Mouse (Mus musculus) MEL (cell line): ENCODE data around the gene Runx1. TPM values are rescaled to one million over a fixed set of nuclear protein-coding genes. Genes with fewer than 3 reads are reported as not detected.

ENCODE experiments used
- DNase-seq: peaks from one replicate; pipeline ENCODE4 v3.0.0; 2011; ENCODE audit warnings: low read depth, low spot score
- H3K27ac ChIP-seq: 2 replicates; pipeline ENCODE4 v1.5.1; 2012; ENCODE audit warnings: low read depth, mild to moderate bottlenecking, control low read depth, low read length, moderate library complexity; ENCODE audit not compliant: control insufficient read depth
- H3K27me3 ChIP-seq, 2 experiments: fragments of 150-350 bp in 1 of 2; sonication (generic) in 1 of 2; 2 replicates each; pipeline ENCODE4 v1.6.1; 2012; ENCODE audit warnings: low read length in 2 of 2, mild to moderate bottlenecking in 2 of 2, improper control_type of control experiment in 1 of 2, moderate library complexity in 1 of 2; ENCODE audit not compliant: insufficient read depth in 2 of 2, control insufficient read depth in 1 of 2
- H3K36me3 ChIP-seq, 2 experiments: 2 replicates each; pipeline ENCODE4 v1.6.1; 2012 to 2014; ENCODE audit warnings: low read length in 2 of 2, improper control_type of control experiment in 1 of 2, inconsistent platforms in 1 of 2, mild to moderate bottlenecking in 1 of 2; ENCODE audit not compliant: insufficient read depth in 2 of 2, control insufficient read depth in 1 of 2
- H3K4me1 ChIP-seq, 2 experiments: fragments of 150-350 bp in 1 of 2; sonication (generic) in 1 of 2; 2 replicates each; pipeline ENCODE4 v1.6.1; 2012; ENCODE audit warnings: low read length in 2 of 2, improper control_type of control experiment in 1 of 2, mild to moderate bottlenecking in 1 of 2; ENCODE audit not compliant: insufficient read depth in 2 of 2, control insufficient read depth in 1 of 2
- H3K4me3 ChIP-seq, 2 experiments: fragments of 150-350 bp in 1 of 2; sonication (generic) in 1 of 2; 2 replicates each; pipeline ENCODE4 v1.5.1; 2012; ENCODE audit warnings: low read depth in 2 of 2, low read length in 2 of 2, mild to moderate bottlenecking in 2 of 2, moderate library complexity in 2 of 2, control low read depth in 1 of 2, improper control_type of control experiment in 1 of 2; ENCODE audit not compliant: control insufficient read depth in 1 of 2, insufficient read depth in 1 of 2
- H3K79me2 ChIP-seq: 2 replicates; pipeline ENCODE4 v1.6.1; 2012; ENCODE audit warnings: mild to moderate bottlenecking, low read length, moderate library complexity; ENCODE audit not compliant: control insufficient read depth, poor library complexity, insufficient read depth
- H3K9ac ChIP-seq: 2 replicates; pipeline ENCODE4 v1.6.1; 2012; ENCODE audit warnings: low read depth, mild to moderate bottlenecking, control low read depth, low read length, moderate library complexity; ENCODE audit not compliant: control insufficient read depth, poor library complexity, severe bottlenecking
- H3K9me3 ChIP-seq: fragments of 150-350 bp; sonication (generic); replicated peaks from 2 replicates; pipeline ENCODE4 v1.6.1; 2012; ENCODE audit warnings: mild to moderate bottlenecking, low read length, improper control_type of control experiment, moderate library complexity; ENCODE audit not compliant: insufficient read depth
- CHD1 ChIP-seq: IDR thresholded peaks from 2 replicates; pipeline ENCODE4 v1.6.1; 2012; ENCODE audit warnings: low read depth, mild to moderate bottlenecking, inconsistent platforms, low read length, improper control_type of control experiment
- CTCF ChIP-seq, 3 experiments: IDR thresholded peaks in 2 of 3; conservative IDR thresholded peaks in 1 of 3; 2 replicates each; pipeline ENCODE4 v1.5.1; 2011 to 2012; ENCODE audit warnings: low read length in 3 of 3, low read depth in 2 of 3, mild to moderate bottlenecking in 2 of 3, improper control_type of control experiment in 1 of 3, inconsistent platforms in 1 of 3, mixed read lengths in 1 of 3, moderate library complexity in 1 of 3; ENCODE audit not compliant: control insufficient read depth in 1 of 3, insufficient read depth in 1 of 3, poor library complexity in 1 of 3, severe bottlenecking in 1 of 3
- ETS1 ChIP-seq: IDR thresholded peaks from 2 replicates; pipeline ENCODE4 v1.6.1; 2012; ENCODE audit warnings: low read depth, mild to moderate bottlenecking, inconsistent platforms, low read length, improper control_type of control experiment, moderate library complexity
- HCFC1 ChIP-seq: IDR thresholded peaks from 2 replicates; pipeline ENCODE4 v1.6.1; 2012; ENCODE audit warnings: low read depth, mild to moderate bottlenecking, inconsistent platforms, low read length, improper control_type of control experiment, moderate library complexity
- MAFK ChIP-seq: IDR thresholded peaks from 2 replicates; pipeline ENCODE4 v1.6.1; 2011; ENCODE audit warnings: low read depth, mild to moderate bottlenecking, low read length, improper control_type of control experiment, borderline replicate concordance
- MAX ChIP-seq: IDR thresholded peaks from 2 replicates; pipeline ENCODE4 v1.6.1; 2011; ENCODE audit warnings: low read length, improper control_type of control experiment
- MYB ChIP-seq: IDR thresholded peaks from 2 replicates; pipeline ENCODE4 v1.6.1; 2011; ENCODE audit warnings: mild to moderate bottlenecking, low read depth, low read length, improper control_type of control experiment
- MYC ChIP-seq: IDR thresholded peaks from 2 replicates; pipeline ENCODE4 v1.6.1; 2011; ENCODE audit warnings: low read depth, mild to moderate bottlenecking, low read length, improper control_type of control experiment, moderate library complexity
- NELFE ChIP-seq: IDR thresholded peaks from 2 replicates; pipeline ENCODE4 v1.6.1; 2011; ENCODE audit warnings: low read depth, low read length, improper control_type of control experiment
- POLR2A ChIP-seq, 2 experiments: IDR thresholded peaks; 2 replicates each; pipeline ENCODE4 v1.6.1; 2011 to 2012; ENCODE audit warnings: low read length in 2 of 2, mild to moderate bottlenecking in 2 of 2, control low read depth in 1 of 2, improper control_type of control experiment in 1 of 2, low read depth in 1 of 2, moderate library complexity in 1 of 2; ENCODE audit not compliant: control insufficient read depth in 1 of 2, insufficient read depth in 1 of 2, poor library complexity in 1 of 2
- POLR2AphosphoS2 ChIP-seq: IDR thresholded peaks from 2 replicates; pipeline ENCODE4 v1.6.1; 2011; ENCODE audit warnings: low read length, improper control_type of control experiment
- RAD21 ChIP-seq: IDR thresholded peaks from 2 replicates; pipeline ENCODE4 v1.6.1; 2011; ENCODE audit warnings: mild to moderate bottlenecking, low read depth, low read length, improper control_type of control experiment
- SIN3A ChIP-seq: IDR thresholded peaks from 2 replicates; pipeline ENCODE4 v1.6.1; 2012; ENCODE audit warnings: low read length, improper control_type of control experiment, inconsistent platforms
- SMC3 ChIP-seq: IDR thresholded peaks from 2 replicates; pipeline ENCODE4 v1.6.1; 2011; ENCODE audit warnings: low read depth, low read length, improper control_type of control experiment
- TAL1 ChIP-seq: IDR thresholded peaks from 2 replicates; pipeline ENCODE4 v1.6.1; 2012; ENCODE audit warnings: mild to moderate bottlenecking, inconsistent platforms, low read length, moderate library complexity, mixed read lengths
- TBP ChIP-seq: IDR thresholded peaks from 2 replicates; pipeline ENCODE4 v1.8.0; 2011; ENCODE audit warnings: low read depth, low read length, improper control_type of control experiment
- UBTF ChIP-seq: IDR thresholded peaks from 2 replicates; pipeline ENCODE4 v1.6.1; 2012; ENCODE audit warnings: low read depth, mild to moderate bottlenecking, inconsistent platforms, low read length, improper control_type of control experiment, moderate library complexity, borderline replicate concordance; ENCODE audit not compliant: insufficient read depth
- USF1 ChIP-seq: IDR thresholded peaks from 2 replicates; pipeline ENCODE4 v1.6.1; 2014; ENCODE audit warnings: low read depth, mild to moderate bottlenecking, inconsistent platforms, low read length, improper control_type of control experiment, moderate library complexity
- ZNF384 ChIP-seq: IDR thresholded peaks from 2 replicates; pipeline ENCODE4 v1.6.1; 2012; ENCODE audit warnings: low read depth, mild to moderate bottlenecking, inconsistent platforms, low read length, improper control_type of control experiment
- polyA plus RNA-seq, 2 experiments: library from polyadenylated mRNA; stranded (reverse) in 1 of 2; unstranded in 1 of 2; fragments of >175 nt in 1 of 2; fragments of >200 nt in 1 of 2; gene quantifications; 2 replicates each; pipeline versions ENCODE4 v1.2.1 to v1.2.4; 2012; ENCODE audit warnings: low replicate concordance in 2 of 2, low read depth in 1 of 2; ENCODE audit not compliant: insufficient read length in 2 of 2, insufficient read depth in 1 of 2, missing spikeins in 1 of 2
- total RNA-seq: library from RNA; depleted of rRNA; stranded (reverse); fragments of 300-350 nt; gene quantifications from 2 replicates; pipeline ENCODE4 v1.2.3, GENCODE M21; 2012

Gene Runx1
- total and polyA plus RNA-seq, 3 experiments: 14.3 to 23.5 TPM; not detected in 1

DNA sequence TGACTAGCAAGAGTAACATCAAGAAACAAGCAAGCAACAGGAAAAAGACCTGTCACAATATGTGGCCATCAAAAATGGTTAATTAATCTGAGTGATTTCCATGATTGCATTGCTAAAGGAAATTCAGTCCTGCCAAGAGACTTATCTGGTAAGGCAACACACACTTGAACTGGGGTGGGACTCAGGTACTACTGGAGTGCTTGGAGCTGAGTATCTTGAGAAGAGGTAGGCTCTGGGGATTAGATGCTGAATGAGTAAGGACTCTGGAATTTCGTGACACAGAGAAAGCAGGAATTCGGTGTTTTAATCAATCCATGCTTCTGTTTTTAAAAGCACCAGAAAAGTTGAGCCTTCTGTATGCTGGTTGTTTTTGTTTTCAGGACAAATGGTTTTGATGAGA is 209.1 kb downstream of the Runx1 start:
- Histone ChIP-seq H3K4me3 (no peak overlapping the region), H3K9me3 (no peaks in the 10 kb centered on the region)
- TF ChIP-seq TAL1 (no peak), CTCF (IDR thresholded peaks at IDR 0.05 in 2 of 3, conservative IDR thresholded peaks at IDR 0.05 in 1 of 3; ENCODE audit: control insufficient read depth in 1 of 3, insufficient read depth in 1 of 3, low read depth in 2 of 3, low read length in 3 of 3, poor library complexity in 1 of 3, severe bottlenecking in 1 of 3) (no peak), ETS1 (no peak), HCFC1 (no peak), SIN3A (no peak), POLR2AphosphoS2 (no peak), RAD21 (no peak), NELFE (no peak)
- TF ChIP-seq, all 39 proteins: peak for 0
- H3K27me3 ChIP-seq: no peaks in the 10 kb centered on the region
- H3K27ac ChIP-seq: no peak overlapping the region
- H3K36me3 ChIP-seq: peaks cover 0 to 24% of the 10 kb centered on the region in 2 experiments; a peak in 2 of 4 replicates
- no peak for DNase-seq
- no peaks in the 10 kb centered on the region for H3K79me2 ChIP-seq
- H3K9ac ChIP-seq: no peak overlapping the region
- no peaks in the 10 kb centered on the region for H3K4me1 ChIP-seq

DNA sequence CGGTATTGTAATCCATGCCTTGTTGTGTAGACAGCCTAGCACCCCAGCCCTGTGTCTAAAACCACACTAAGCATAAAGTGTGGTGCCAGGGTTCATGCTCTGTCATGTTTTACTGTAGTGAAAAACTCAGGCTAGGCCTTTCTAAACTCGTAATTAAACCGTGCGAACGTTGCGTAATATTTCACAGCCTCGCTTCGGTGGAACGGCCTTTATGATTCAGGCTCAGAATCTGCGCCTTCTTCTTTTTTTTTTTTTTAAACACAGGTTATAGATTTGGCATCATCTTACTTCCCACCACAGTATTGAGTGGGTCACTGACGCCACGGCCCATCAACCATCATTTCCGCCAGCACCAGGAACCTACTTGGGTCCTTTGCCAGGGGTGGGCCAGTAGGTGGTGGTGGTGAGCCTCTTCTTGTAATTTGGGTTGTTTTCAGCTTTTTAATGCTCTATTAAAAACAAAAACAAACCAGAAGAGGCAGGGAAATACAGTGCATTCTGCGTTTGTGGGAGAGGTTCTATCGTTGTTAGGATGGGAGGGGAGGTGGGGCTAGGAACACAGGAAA is 210.6 kb downstream of the Runx1 start:
- DNase-seq: no peak
- no peaks in the 10 kb centered on the region for H3K79me2 ChIP-seq
- H3K4me1 ChIP-seq: no peaks in the 10 kb centered on the region
- no peak overlapping the region for H3K9ac ChIP-seq
- no peaks in the 10 kb centered on the region for H3K9me3 ChIP-seq
- H3K4me3 ChIP-seq: no peak overlapping the region
- TF ChIP-seq CTCF (IDR thresholded peaks at IDR 0.05 in 2 of 3, conservative IDR thresholded peaks at IDR 0.05 in 1 of 3; ENCODE audit: control insufficient read depth in 1 of 3, insufficient read depth in 1 of 3, low read depth in 2 of 3, low read length in 3 of 3, poor library complexity in 1 of 3, severe bottlenecking in 1 of 3): peak; percentile 15 to 42 (median 39); a peak in 5 of 6 replicates
- TF ChIP-seq TBP: no peak
- peak; percentile 53 for TF ChIP-seq SMC3
- TF ChIP-seq RAD21: peak; percentile 46
- H3K36me3 ChIP-seq: peaks cover 0 to 22% of the 10 kb centered on the region in 2 experiments; a peak in 2 of 4 replicates
- H3K27ac ChIP-seq: no peak overlapping the region
- no peaks in the 10 kb centered on the region for H3K27me3 ChIP-seq

DNA sequence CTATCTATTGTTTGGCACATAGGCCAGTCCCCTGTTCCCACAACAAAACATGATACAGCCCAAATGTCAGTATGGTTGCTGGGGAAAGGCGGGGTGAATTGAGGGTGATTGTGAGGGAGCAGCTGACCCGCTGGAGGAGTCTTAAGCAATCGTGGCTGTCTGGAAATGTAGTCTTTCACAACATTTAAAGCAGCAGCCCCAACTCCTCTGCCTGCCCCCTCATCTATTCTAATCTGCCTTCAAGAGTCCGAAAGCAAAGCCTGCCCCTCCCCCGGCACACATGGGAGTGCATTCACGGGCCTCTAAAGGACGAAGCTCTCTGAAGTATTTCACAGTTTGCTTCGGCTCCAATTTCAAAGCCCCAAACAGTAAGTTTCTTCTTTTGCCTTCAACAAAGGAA is 213.4 kb downstream of the Runx1 start:
- Histone ChIP-seq H3K9ac (no peak overlapping the region), H3K36me3 (peaks cover 0 to 26% of the 10 kb centered on the region in 2 experiments; a peak in 2 of 4 replicates), H3K27ac (no peak overlapping the region)

More for the DNA sequence above, 213.4 kb downstream of the Runx1 start:
- H3K4me1 ChIP-seq: no peaks in the 10 kb centered on the region
- H3K9me3 ChIP-seq: no peaks in the 10 kb centered on the region
- H3K4me3 ChIP-seq: no peak overlapping the region
- H3K27me3 ChIP-seq: no peaks in the 10 kb centered on the region
- no peaks in the 10 kb centered on the region; the same call in 1 of the 2 replicates for H3K79me2 ChIP-seq
- TF ChIP-seq MYC: no peak
- TF ChIP-seq UBTF: no peak
- TF ChIP-seq USF1: no peak
- no peak for TF ChIP-seq MAFK
- TF ChIP-seq NELFE: no peak
- TF ChIP-seq CHD1: no peak
- no peak for TF ChIP-seq MAX
- no peak for TF ChIP-seq ETS1
- TF ChIP-seq MYB: no peak
- no peak for TF ChIP-seq POLR2A (IDR thresholded peaks at IDR 0.05; ENCODE audit: control insufficient read depth in 1 of 2, insufficient read depth in 1 of 2, low read depth in 1 of 2, low read length in 2 of 2, poor library complexity in 1 of 2)
- TF ChIP-seq ZNF384: no peak
- TF ChIP-seq, all 39 proteins: peak for 0
- no peak for DNase-seq
